Mouse (Mus musculus) neural tube, embryonic 15.5 days (tissue): Measurements from ENCODE around the gene Mindy2. TPM values are rescaled to one million over a fixed set of nuclear protein-coding genes. Genes with fewer than 3 reads are reported as not detected.

Experiments used
- ATAC-seq: fragments of 200-750 bp; cut with Nextera tagmentation; 2 replicates; pipeline ENCODE4 v1.8.0; 2017; ENCODE audit warnings: mild to moderate bottlenecking, moderate TSS enrichment, moderate library complexity; ENCODE audit not compliant: low FRiP score
- H3K27ac ChIP-seq: fragments of 300-500 bp; sonication (generic); replicated peaks from 2 replicates; pipeline ENCODE4 v1.5.1; 2015; ENCODE audit warnings: mild to moderate bottlenecking, inconsistent platforms
- H3K27me3 ChIP-seq: fragments of 300-500 bp; sonication (generic); replicated peaks from 2 replicates; pipeline ENCODE4 v1.6.1; 2015; ENCODE audit warnings: inconsistent platforms
- H3K36me3 ChIP-seq: fragments of 300-500 bp; sonication (generic); 2 replicates; pipeline ENCODE4 v1.6.1; 2015; ENCODE audit warnings: inconsistent platforms
- H3K4me1 ChIP-seq: fragments of 300-500 bp; sonication (generic); 2 replicates; pipeline ENCODE4 v1.6.1; 2015; ENCODE audit warnings: inconsistent platforms
- H3K4me2 ChIP-seq: fragments of 300-500 bp; sonication (generic); 2 replicates; pipeline ENCODE4 v1.6.1; 2015; ENCODE audit warnings: inconsistent platforms, mild to moderate bottlenecking, moderate library complexity
- H3K4me3 ChIP-seq: fragments of 300-500 bp; sonication (generic); replicated peaks from 2 replicates; pipeline ENCODE4 v1.5.1; 2015; ENCODE audit warnings: mild to moderate bottlenecking, inconsistent platforms
- H3K9ac ChIP-seq: fragments of 300-500 bp; sonication (generic); replicated peaks from 2 replicates; pipeline ENCODE4 v1.6.1; 2015; ENCODE audit warnings: mild to moderate bottlenecking, inconsistent platforms
- H3K9me3 ChIP-seq: fragments of 300-500 bp; sonication (generic); replicated peaks from 2 replicates; pipeline ENCODE4 v1.6.1; 2016; ENCODE audit warnings: inconsistent platforms
- WGBS: fragments of 180-500 bp; shearing (Covaris S2); methylation state at CpG from one replicate; pipeline ENCODE4 v1.1.7; 2015; ENCODE audit warnings: mixed read lengths; 5-methylcytosine and 5-hydroxymethylcytosine counted together
- polyA plus RNA-seq: library from polyadenylated mRNA; unstranded; fragments of >200 nt; fragmentation: Nextera tagmentation; extraction: Ambion mirVana; gene quantifications from 2 replicates; pipeline ENCODE4 v1.2.1, GENCODE M21; 2015

Mindy2 gene
- polyA plus RNA-seq, 1 experiment from 2014 or later, result 22.3 TPM

DNA sequence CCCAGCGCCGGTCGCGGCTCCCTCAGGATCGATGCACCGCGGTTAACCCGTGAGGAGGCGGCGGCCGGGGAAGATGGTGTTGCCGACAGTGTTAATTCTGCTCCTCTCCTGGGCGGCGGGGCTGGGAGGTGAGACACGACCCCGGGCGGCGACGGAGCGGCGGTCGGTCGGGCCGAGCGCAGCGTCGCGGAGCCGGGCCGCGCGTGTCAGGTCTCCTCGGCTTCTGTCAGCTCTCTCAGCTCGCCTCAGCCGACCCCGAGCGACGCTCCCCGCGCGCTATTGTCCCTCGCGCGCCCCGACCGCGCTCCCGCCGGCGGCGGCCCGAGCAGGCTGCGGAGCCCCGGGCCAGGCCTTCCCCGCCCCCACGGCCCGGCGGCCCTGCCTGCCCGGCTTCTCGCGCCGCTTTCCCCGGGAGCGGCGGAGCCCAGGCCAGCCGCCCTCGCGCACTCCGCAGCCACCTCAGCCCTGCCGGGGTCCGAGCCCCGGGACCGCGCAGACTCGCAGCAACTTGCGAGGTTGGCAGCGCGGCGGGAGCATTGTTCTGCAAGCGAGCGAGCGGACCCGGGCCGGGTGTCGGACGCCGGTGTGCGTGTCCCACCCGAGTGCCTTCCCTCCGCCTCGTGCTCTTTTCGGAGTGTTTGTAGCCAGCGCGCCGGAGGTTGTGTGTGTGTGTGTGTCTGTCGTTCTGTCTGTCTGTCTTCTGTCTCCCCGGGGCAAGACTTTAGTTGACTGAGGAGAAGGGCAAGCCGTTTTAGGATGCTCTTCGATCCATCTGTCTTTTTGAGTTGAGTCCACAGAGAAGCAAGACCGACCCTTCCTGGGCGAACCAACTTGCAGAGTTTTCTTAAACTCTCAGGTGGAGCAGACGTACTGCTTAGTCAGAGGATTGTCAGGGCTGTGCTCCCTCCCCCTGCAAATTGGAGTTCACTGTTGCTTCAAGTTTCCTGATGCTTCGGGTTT, 22.4 kb upstream of the Mindy2 start:
- Histone ChIP-seq H3K27me3 (no peaks in the 10 kb centered on the region), H3K27ac (peak overlapping the region; percentile 99), H3K4me3 (peak overlapping the region; percentile 98), H3K4me2 (peak overlapping the region; percentile 77), H3K9ac (peak overlapping the region; percentile 95), H3K9me3 (no peaks in the 10 kb centered on the region), H3K36me3 (no peaks in the 10 kb centered on the region), H3K4me1 (peaks cover 22% of the 10 kb centered on the region)
- WGBS, result under 1% methylated on average over 98 of the region's 103 CpGs
- peak; percentile 77 for ATAC-seq

DNA sequence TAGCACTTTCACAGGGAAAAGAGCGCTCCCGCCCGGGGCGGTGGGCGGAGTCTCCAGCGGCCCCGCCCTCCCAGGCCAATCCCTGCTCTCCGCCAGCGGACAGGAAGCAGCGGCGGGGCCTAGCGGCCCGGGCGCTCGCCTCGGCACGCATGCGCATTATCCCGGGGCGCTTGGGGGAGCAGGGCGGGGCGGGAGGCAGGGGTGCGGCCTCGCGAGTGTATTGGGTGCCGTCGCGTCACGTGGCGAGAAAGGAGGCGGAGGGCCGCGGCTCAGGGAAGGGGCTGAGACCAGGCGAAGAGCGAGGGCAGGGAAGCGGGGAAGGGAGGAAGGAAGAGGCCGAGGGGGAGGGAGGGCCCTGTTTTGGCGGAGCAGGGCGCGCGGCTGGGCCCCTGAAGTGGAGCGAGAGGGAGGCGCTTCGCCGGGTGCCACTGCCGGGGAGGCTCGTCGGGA, 21.7 kb upstream of the Mindy2 start, which contains the start of gene Adam10:
Adam10 (plus strand) TSS at position 316 of the 450 bp plus-strand sequence.
- no peaks in the 10 kb centered on the region for H3K9me3 ChIP-seq
- peak within 1 kb of the TSS; percentile 77 for H3K4me2 ChIP-seq
- peak; percentile 99 for ATAC-seq
- H3K27ac ChIP-seq, result peak within 1 kb of the TSS; percentile 99
- 0% methylated on average over 44 of the region's 48 CpGs for WGBS
- peak within 1 kb of the TSS; percentile 98 for H3K4me3 ChIP-seq
- H3K4me1 ChIP-seq, result peaks cover 22% of the 10 kb centered on the region
- H3K36me3 ChIP-seq, result no peaks in the 10 kb centered on the region
- peak within 1 kb of the TSS; percentile 95 for H3K9ac ChIP-seq
- no peaks in the 10 kb centered on the region for H3K27me3 ChIP-seq

DNA sequence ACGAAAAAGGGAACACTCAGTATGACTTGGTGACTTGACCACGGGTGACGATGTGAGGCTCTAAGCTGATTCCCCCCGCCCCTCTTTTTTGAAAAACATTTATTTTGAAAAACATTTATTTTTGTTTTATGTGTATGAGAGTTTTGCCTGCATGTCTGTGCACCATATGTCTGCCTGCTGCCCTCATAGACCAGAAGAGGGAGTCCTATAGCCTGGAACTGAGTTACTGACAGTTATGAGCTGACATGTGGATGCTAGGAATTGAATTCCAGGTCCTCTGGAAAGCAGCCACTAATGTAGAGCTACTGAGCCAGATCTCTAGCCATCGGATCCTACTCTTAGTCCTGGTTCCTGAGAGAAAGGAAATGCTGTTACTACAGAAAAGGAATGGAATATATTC, 19.0 kb upstream of the Mindy2 start:
- no peaks in the 10 kb centered on the region for H3K36me3 ChIP-seq
- 90% methylated on average over 5 of the region's 5 CpGs for WGBS
- H3K9me3 ChIP-seq, result no peaks in the 10 kb centered on the region
- H3K27me3 ChIP-seq, result no peaks in the 10 kb centered on the region
- no peak overlapping the region for H3K4me2 ChIP-seq
- H3K27ac ChIP-seq, result no peak overlapping the region
- H3K4me1 ChIP-seq, result peaks cover 11% of the 10 kb centered on the region
- no peak for ATAC-seq
- no peak overlapping the region for H3K9ac ChIP-seq
- no peak overlapping the region for H3K4me3 ChIP-seq

DNA sequence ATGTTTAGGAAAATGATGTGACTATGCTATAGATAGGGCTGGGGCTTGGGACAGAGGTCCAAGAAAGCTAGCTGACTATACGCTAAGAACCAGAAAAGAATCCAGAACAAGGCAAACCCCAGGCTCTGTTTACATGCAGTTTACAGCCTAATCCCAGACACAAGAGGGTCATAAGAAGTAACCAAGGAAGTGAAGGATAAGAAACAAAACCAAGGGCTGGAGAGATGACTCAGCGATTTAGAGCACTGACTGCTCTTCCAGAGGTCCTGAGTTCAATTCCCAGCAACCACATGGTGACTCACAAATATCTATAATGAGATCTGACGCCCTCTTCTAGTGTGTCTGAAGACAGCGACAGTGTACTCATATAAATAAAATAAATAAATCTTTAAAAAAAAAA, 18.1 kb upstream of the Mindy2 start:
- Histone ChIP-seq H3K27ac (no peak overlapping the region), H3K36me3 (no peaks in the 10 kb centered on the region), H3K4me1 (peaks cover 5% of the 10 kb centered on the region), H3K9ac (no peak overlapping the region), H3K27me3 (no peaks in the 10 kb centered on the region), H3K9me3 (no peaks in the 10 kb centered on the region), H3K4me2 (no peak overlapping the region), H3K4me3 (no peak overlapping the region)
- ATAC-seq, result no peak
- 83% methylated on average over 4 of the region's 4 CpGs for WGBS

DNA sequence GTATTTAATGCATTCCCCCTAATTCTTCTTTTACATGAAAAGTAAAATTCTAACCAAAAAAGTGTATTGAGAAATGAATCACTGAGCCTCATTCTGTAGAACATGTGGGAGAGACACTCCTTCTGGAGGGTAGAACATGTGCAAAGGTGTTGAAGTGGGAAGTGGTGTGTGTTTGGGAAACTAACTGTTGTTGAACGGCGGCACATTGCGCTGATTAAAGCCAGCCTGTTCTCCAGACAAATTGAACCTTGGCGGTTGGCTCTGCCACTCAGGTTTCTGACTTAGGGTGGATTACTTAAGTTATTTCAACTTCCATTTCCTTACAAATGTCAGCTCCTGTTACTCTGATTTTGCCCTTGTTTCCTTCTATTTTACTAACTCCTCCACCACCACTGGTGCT, 16.7 kb upstream of the Mindy2 start:
- Histone ChIP-seq H3K27me3 (no peaks in the 10 kb centered on the region), H3K9me3 (no peaks in the 10 kb centered on the region), H3K4me3 (no peak overlapping the region), H3K27ac (no peak overlapping the region), H3K4me2 (no peak overlapping the region), H3K9ac (no peak overlapping the region), H3K36me3 (no peaks in the 10 kb centered on the region), H3K4me1 (no peaks in the 10 kb centered on the region)
- no peak for ATAC-seq
- 97% methylated on average over 4 of the region's 4 CpGs for WGBS

DNA sequence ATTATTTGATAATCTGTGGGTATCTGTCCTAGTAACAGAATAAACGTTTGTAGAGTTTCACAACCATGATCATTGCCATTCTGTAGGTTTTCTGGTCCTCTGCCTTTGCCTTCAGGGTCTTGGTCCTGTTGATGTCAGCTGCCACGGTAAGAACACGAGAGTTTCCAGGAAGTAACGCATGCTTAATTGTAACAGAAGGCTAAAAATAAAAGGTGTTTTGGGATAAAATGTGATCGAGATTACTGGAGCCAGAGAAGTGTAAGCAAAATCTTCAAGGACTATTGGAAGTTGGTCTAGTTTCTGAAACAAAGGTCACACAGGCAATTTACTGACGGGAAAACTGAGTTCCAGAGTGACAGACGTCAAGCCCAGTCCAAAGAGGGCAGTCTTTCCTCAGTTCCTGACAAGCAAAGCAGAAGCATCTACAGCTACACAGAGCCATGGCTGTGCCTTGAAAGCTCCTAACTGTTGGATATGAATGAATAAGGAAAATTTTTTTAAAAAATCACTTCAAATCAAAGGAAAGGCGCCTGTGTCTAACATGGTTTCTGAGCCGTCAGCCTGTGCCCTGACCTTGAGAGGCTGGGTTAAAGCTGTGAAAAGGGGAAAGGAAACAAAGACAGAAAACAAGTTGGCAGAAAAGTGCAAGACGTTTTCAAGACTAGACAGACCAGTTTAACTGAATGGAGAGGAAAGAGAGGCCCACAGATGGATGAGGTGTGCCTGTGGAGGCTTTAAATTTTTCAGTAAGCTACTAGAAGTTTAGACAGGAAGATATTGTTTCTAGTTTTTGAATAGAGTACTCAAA, 15.0 kb upstream of the Mindy2 start:
- no peaks in the 10 kb centered on the region for H3K36me3 ChIP-seq
- H3K27me3 ChIP-seq, result no peaks in the 10 kb centered on the region
- H3K9ac ChIP-seq, result no peak overlapping the region
- no peak for ATAC-seq
- H3K4me3 ChIP-seq, result no peak overlapping the region
- 61% methylated on average over 10 of the region's 10 CpGs for WGBS
- no peaks in the 10 kb centered on the region for H3K4me1 ChIP-seq
- H3K4me2 ChIP-seq, result no peak overlapping the region
- no peaks in the 10 kb centered on the region for H3K9me3 ChIP-seq
- H3K27ac ChIP-seq, result no peak overlapping the region

DNA sequence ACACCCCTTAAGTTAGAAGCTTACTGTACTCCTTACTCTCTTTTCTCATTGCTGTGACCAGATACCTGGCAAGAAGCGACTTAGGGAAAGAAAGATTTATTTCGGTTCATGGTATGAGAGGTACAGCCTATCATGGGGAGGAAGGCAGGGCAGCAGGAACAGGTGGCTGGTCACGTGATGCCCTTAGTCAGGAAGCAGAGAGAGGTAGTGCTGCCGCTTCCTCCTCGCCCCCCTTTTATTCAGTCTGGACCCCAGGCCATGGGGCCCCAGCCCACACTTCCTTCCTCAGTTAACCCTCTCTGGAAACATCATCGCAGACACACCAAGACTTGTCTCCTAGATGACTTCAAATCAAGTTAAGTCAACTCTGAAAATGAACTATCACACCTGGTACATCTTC, 14.3 kb upstream of the Mindy2 start:
- H3K9ac ChIP-seq, result no peak overlapping the region
- WGBS, result 85% methylated on average over 6 of the region's 6 CpGs

DNA sequence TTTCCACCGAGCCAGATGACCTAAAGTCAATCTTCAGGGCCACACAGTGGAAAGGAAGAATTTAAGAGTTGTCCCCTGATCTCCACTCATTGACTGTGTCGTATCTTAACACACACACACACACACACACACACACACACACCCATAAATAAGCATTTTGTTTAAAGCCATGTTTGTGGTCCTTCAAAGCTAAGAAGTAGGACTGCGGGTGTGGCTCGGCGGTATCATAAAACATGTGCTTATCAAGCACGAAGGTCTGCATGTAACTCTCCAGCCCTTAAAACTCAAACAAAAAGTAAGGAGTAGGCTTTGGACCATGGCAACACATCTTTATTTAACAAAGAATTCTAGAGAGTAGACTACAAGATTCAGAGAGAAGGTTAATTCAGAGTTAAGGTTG, 13.4 kb upstream of the Mindy2 start:
- H3K36me3 ChIP-seq, result no peaks in the 10 kb centered on the region
- no peak for ATAC-seq
- H3K4me1 ChIP-seq, result no peaks in the 10 kb centered on the region
- H3K4me2 ChIP-seq, result no peak overlapping the region
- no peaks in the 10 kb centered on the region for H3K27me3 ChIP-seq
- no peak overlapping the region for H3K9ac ChIP-seq
- 89% methylated on average over 6 of the region's 6 CpGs for WGBS
- H3K9me3 ChIP-seq, result no peaks in the 10 kb centered on the region
- H3K4me3 ChIP-seq, result no peak overlapping the region
- H3K27ac ChIP-seq, result no peak overlapping the region

More for the DNA sequence above, 14.3 kb upstream of the Mindy2 start:
- Histone ChIP-seq H3K27me3 (no peaks in the 10 kb centered on the region), H3K36me3 (no peaks in the 10 kb centered on the region), H3K9me3 (no peaks in the 10 kb centered on the region), H3K4me1 (no peaks in the 10 kb centered on the region), H3K4me3 (no peak overlapping the region), H3K27ac (no peak overlapping the region), H3K4me2 (no peak overlapping the region)
- ATAC-seq, result no peak

DNA sequence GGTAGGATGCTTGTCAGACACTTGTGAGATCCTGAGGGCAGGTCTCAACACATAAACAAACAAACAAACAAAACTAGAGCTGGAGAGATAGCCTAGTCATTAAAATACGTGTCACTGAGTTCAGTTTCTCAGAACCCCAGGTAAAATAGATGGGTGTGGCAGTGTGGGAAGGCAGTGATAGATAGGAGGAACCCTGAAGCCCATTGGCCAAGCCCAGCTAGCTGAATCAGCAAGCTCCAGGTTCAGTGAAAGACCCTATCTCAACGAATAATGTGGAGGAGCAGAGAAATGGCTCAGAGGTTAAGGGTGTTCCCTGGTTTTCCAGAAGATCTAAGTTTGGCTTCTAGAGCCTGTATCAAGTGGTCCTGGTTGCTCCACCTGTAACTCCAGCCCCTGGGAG, 12.2 kb upstream of the Mindy2 start:
- Histone ChIP-seq H3K9ac (no peak overlapping the region), H3K36me3 (no peaks in the 10 kb centered on the region), H3K27ac (no peak overlapping the region), H3K9me3 (no peaks in the 10 kb centered on the region), H3K27me3 (no peaks in the 10 kb centered on the region), H3K4me1 (no peaks in the 10 kb centered on the region), H3K4me3 (no peak overlapping the region), H3K4me2 (no peak overlapping the region)
- ATAC-seq, result no peak
- 67% methylated on average over 2 of the region's 2 CpGs for WGBS

DNA sequence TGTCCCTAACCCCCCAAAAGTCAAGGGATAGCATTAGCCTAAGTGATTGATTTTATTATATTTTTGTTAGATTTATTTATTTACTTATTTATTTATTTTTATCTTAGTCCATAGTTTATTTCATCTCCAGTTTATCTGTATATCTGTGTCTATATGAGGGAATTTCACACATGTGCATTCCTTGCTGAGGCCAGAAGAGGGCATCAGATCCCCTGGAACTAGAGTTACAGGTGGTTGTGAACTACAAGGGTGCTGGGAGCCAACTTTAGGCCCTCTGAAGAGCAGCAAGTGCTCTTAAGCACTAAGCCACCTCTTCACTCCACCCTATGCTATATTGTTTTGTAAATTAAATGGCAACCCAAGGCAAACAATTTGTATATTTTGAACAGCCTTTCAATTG, 11.1 kb upstream of the Mindy2 start:
- no peak for ATAC-seq
- Histone ChIP-seq H3K27ac (no peak overlapping the region), H3K4me3 (no peak overlapping the region), H3K4me2 (no peak overlapping the region), H3K4me1 (no peaks in the 10 kb centered on the region), H3K27me3 (no peaks in the 10 kb centered on the region), H3K36me3 (no peaks in the 10 kb centered on the region), H3K9me3 (no peaks in the 10 kb centered on the region), H3K9ac (no peak overlapping the region)

DNA sequence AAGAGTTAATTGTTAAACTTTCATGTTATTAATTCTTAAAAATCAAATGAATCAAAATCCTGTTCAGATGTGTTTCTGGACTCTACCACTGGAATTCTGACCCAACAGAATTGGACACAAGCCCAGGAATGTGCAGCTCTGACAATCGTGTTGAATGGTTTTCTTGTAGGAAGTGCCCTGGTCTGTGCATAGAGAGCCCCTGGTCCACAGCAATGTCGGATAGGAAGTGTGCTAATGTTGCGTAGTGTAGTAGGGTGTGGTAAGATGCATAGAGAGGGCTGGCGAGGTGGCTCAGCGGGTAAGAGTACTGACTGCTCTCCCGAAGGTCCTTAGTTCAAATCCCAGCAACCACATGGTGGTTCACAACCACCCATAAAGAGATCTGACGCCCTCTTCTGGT, 9.8 kb upstream of the Mindy2 start:
- Histone ChIP-seq H3K9me3 (no peaks in the 10 kb centered on the region), H3K27ac (no peak overlapping the region), H3K4me1 (no peaks in the 10 kb centered on the region), H3K4me2 (no peak overlapping the region), H3K9ac (no peak overlapping the region), H3K27me3 (no peaks in the 10 kb centered on the region), H3K4me3 (no peak overlapping the region), H3K36me3 (no peaks in the 10 kb centered on the region)
- 77% methylated on average over 7 of the region's 7 CpGs for WGBS
- ATAC-seq, result no peak
